ENCODE assay signal across 8 mouse cellular contexts in the genomic region with DNA sequence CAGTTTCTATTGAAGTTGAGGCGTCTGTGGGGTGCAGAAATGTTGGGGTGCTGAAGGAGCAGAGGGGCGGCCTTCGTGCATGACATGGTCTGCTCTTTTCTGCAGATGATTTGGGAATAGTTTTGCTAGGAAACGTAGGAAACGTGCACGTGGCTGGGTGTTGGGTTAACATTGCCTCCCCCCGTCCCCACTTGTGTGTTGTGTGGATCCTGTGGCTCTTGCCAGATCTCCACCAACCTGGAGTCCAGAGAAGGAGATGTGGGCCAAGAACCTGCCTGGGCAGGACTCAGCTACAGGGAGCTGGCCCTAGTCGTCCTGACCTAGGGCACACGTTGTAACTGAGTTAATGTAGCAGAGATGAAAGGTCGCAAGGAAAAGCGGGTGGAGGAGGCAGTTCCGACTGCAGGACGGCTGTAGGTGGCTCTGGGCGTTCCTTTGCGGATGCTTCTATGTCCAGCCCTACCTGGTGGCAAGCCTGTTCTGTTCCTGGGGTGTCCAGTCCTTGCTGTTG.
DNase-seq lines count a peak whose midpoint lies in the region; ATAC-seq and TF ChIP-seq lines count a peak whose summit lies in the region.

No protein-coding gene starts in this region.

- ATAC-seq in heart, embryonic 12.5 days (ENCODE audit: insufficient number of reproducible peaks, low FRiP score), result no peak
- no peak for ATAC-seq in heart, postnatal 0 days (ENCODE audit: insufficient read depth, low read depth)
- ATAC-seq in limb, embryonic 14.5 days (ENCODE audit: low FRiP score, low read depth), result no peak

- TF ChIP-seq EP300 in heart, postnatal 0 days (IDR thresholded peaks at IDR 0.05; ENCODE audit: low read depth), result no peak

- TF ChIP-seq CTCF in heart, postnatal 0 days (IDR thresholded peaks at IDR 0.05; ENCODE audit: low read depth), result no peak

- intact Hi-C loops in heart, postnatal 14 days (cut with DNase I), result loop anchor here (5.0 kb wide), 1 partner anchor 73 kb away; no protein-coding TSS in a partner anchor

- no peak for DNase-seq in heart, postnatal 14 days
- no peak for DNase-seq in heart, postnatal 0 days (ENCODE audit: low spot score)
- no peak for DNase-seq in limb, embryonic 14.5 days (ENCODE audit: low spot score)
- DNase-seq in splenic B cell, adult 2 months (ENCODE audit: low read depth, low spot score), result peak; percentile 26
- DNase-seq in frontal cortex, postnatal 36 days (ENCODE audit: low spot score in 2 of 2), result no peak
- no peak for DNase-seq in spleen, postnatal 4 days (ENCODE audit: low spot score in 2 of 2)

- 2% methylated on average over 15 of the region's 15 CpGs for WGBS in heart, embryonic 12.5 days
- WGBS in heart, postnatal 0 days, result 6% methylated on average over 15 of the region's 15 CpGs
- WGBS in limb, embryonic 14.5 days, result 17% methylated on average over 15 of the region's 15 CpGs

- H3K27ac ChIP-seq in heart, embryonic 12.5 days (ENCODE audit: poor library complexity, severe bottlenecking), result peak overlapping the region; percentile 94
- peak overlapping the region; percentile 42 for H3K27ac ChIP-seq in brown adipose tissue, adult 24 weeks (replicated peaks; ENCODE audit: low read depth, low read length)
- peak overlapping the region; percentile 90 for H3K27ac ChIP-seq in heart, postnatal 0 days (ENCODE audit: low read depth)
- no peak overlapping the region for H3K27ac ChIP-seq in limb, embryonic 14.5 days (replicated peaks; ENCODE audit: low read depth, low read length)

- peak overlapping the region; percentile 91 for H3K4me3 ChIP-seq in heart, embryonic 12.5 days
- H3K4me3 ChIP-seq in brown adipose tissue, adult 24 weeks (ENCODE audit: insufficient read depth, low read depth, low read length), result peak overlapping the region; percentile 97
- H3K4me3 ChIP-seq in heart, postnatal 0 days (ENCODE audit: low read depth, low read length), result peak overlapping the region; percentile 80
- H3K4me3 ChIP-seq in limb, embryonic 14.5 days (replicated peaks; ENCODE audit: low read length), result peak overlapping the region; percentile 62

- no peaks in the 10 kb centered on the region for H3K27me3 ChIP-seq in heart, embryonic 12.5 days (replicated peaks)
- H3K27me3 ChIP-seq in heart, postnatal 0 days (ENCODE audit: control insufficient read depth, insufficient read depth, low read length), result no peaks in the 10 kb centered on the region
- H3K27me3 ChIP-seq in limb, embryonic 14.5 days (ENCODE audit: control insufficient read depth, insufficient read depth, low read length), result peaks cover 54% of the 10 kb centered on the region
- no peaks in the 10 kb centered on the region for H3K27me3 ChIP-seq in splenic B cell, adult 2 months (ENCODE audit: control insufficient read depth, insufficient read depth, low read length, poor library complexity, severe bottlenecking)

- H3K9me3 ChIP-seq in heart, embryonic 12.5 days (replicated peaks), result no peaks in the 10 kb centered on the region
- H3K9me3 ChIP-seq in heart, postnatal 0 days (replicated peaks; ENCODE audit: control insufficient read depth, low read length), result no peaks in the 10 kb centered on the region
- H3K9me3 ChIP-seq in limb, embryonic 14.5 days (ENCODE audit: control insufficient read depth, low read length), result no peaks in the 10 kb centered on the region

- peak overlapping the region; percentile 95 for H3K9ac ChIP-seq in heart, embryonic 12.5 days
- peak overlapping the region; percentile 79 for H3K9ac ChIP-seq in heart, postnatal 0 days (replicated peaks; ENCODE audit: low read depth, low read length)
- peak overlapping the region; percentile 54 for H3K9ac ChIP-seq in limb, embryonic 14.5 days (ENCODE audit: low read depth, low read length, severe bottlenecking)

- peaks cover 72% of the 10 kb centered on the region for H3K4me1 ChIP-seq in heart, embryonic 12.5 days (replicated peaks)
- H3K4me1 ChIP-seq in brown adipose tissue, adult 24 weeks (ENCODE audit: control insufficient read depth, insufficient read depth, insufficient read length, low read length), result peaks cover 62% of the 10 kb centered on the region
- H3K4me1 ChIP-seq in heart, postnatal 0 days (ENCODE audit: control insufficient read depth, insufficient read depth), result peaks cover 59% of the 10 kb centered on the region
- peaks cover 78% of the 10 kb centered on the region for H3K4me1 ChIP-seq in limb, embryonic 14.5 days (ENCODE audit: control insufficient read depth, insufficient read depth, low read length)

- TF ChIP-seq POLR2A in limb, embryonic 14.5 days (IDR thresholded peaks at IDR 0.05; ENCODE audit: borderline replicate concordance, extremely low read depth, insufficient read depth, insufficient read length), result no peak

- no peaks in the 10 kb centered on the region for H3K36me3 ChIP-seq in heart, embryonic 12.5 days
- no peaks in the 10 kb centered on the region for H3K36me3 ChIP-seq in heart, postnatal 0 days (replicated peaks; ENCODE audit: control insufficient read depth, insufficient read depth, low read length)
- no peaks in the 10 kb centered on the region for H3K36me3 ChIP-seq in limb, embryonic 14.5 days (ENCODE audit: control insufficient read depth, insufficient read depth, low read length)
- H3K36me3 ChIP-seq in splenic B cell, adult 2 months (ENCODE audit: control insufficient read depth, insufficient read depth, low read length, poor library complexity, severe bottlenecking), result no peaks in the 10 kb centered on the region

- peak overlapping the region; percentile 92 for H3K4me2 ChIP-seq in heart, embryonic 12.5 days
- H3K4me2 ChIP-seq in heart, postnatal 0 days (ENCODE audit: low read depth, low read length), result peak overlapping the region; percentile 77
- H3K4me2 ChIP-seq in limb, embryonic 14.5 days (replicated peaks; ENCODE audit: low read depth, low read length, severe bottlenecking), result peak overlapping the region; percentile 95
